Mouse (Mus musculus) cerebellum, postnatal 10 days (tissue): ENCODE measurements around the gene Galnt18.

Experiments used
- DNase-seq, 2 experiments: peaks; one replicate each; pipeline ENCODE4 v3.0.0; 2021; ENCODE audit warnings: mixed read lengths in 2 of 2

Gene Galnt18

DNA sequence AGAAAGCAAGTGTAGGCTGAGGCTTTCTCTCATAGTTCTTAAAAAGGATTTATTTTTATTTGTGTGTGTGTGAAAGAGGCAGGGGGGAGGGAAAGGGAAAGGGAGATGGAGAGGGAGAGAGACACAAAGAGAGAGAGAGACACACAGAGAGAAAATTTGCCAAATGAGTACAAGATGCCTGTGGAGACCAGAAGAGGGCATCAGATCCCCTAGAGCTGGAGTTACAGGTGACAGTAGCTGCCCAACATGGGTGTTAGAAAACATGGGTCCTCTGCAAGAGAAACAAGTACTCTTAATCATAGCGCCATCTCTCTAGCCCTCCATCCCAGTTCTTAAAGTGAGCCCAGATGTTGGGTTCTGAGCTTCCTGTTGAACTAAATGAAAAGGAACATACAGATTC, 228.8 kb downstream of the Galnt18 start:
- no peak for DNase-seq

DNA sequence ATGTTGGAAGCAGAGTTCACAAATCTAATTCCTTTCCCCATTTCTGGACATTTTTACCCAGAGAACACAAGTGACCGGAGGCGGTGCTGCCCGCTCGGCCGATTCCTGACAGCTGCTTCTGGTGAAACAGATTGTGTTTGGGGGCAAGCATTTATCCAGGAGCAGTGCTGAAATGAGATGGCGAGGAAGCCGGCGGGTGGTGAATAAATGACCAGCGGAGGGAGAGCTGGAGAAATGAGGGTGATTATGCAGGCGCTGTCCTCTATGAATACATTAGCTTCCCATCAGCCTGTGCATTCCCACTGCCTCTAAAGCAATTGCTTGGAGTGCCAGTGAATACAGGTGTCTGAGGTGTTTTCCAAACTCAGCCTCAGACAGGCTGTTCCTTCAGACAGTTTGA, 232.7 kb downstream of the Galnt18 start:
- DNase-seq = peak; percentile 45 to 62

DNA sequence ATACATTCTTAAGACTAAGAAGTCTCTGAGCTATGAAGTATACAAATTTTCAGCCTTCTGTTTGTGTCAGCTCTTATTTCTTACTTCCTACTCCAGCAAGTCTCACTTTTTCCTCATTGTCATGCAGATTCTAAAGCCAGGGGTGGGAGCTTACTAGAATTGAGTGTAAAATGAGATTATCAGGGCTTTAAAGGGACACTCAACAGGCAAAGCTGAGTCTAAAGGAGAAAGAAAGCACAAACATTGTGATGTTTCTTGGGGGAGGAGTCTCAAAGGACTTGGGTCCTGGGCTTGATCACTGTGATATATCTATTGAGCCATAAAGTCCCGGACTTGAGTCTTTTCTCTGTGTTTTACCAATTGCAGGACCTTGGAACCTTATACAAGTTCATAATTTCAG, 234.2 kb downstream of the Galnt18 start:
- no peak for DNase-seq

DNA sequence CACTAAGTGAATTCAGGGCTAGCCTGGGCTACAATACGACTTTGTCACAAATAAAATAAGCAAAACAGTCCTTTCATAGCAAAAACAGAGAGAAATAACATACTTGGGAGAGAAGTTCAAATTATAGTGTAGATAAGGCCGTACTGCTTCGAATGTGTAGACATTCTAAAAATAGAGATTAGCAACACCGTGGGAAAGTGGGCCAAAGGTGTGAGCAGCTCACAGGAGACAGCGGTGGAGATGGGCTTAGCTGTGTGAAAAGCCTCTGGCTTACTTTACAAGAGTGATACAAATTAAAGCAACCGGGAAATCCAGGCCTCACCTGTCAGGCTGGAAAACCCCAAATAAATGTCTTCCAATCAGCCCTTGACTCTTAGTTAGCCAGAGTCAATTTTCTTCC, 241.8 kb downstream of the Galnt18 start:
- no peak for DNase-seq

DNA sequence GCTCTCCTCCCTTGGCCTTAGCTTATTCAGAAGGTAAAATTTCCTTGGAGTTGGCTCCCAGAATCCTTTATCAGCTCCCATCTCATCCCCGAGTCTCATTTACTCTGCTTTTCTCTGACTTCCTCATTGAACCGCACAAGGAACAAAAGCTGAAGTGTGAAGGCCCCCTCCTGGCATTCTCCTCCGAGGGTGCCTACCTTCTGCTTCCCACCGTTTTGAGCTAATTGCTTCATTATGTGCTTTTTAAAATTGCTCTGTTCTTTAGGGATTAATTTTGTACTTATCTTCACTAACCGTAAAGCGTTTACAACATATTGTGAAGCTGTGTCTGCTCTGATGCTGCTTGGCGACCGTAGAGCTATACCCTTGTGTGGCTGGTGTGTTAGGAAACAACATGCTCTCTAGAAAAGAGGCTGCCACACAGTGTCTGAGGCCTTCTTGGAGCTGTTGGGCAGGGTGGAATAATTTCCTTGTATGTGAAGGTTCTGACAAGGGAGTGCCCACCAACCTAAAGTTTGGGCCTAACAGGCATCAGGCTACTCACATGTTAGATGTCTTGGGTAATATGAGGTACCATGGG, 244.9 kb downstream of the Galnt18 start:
- DNase-seq = no peak

DNA sequence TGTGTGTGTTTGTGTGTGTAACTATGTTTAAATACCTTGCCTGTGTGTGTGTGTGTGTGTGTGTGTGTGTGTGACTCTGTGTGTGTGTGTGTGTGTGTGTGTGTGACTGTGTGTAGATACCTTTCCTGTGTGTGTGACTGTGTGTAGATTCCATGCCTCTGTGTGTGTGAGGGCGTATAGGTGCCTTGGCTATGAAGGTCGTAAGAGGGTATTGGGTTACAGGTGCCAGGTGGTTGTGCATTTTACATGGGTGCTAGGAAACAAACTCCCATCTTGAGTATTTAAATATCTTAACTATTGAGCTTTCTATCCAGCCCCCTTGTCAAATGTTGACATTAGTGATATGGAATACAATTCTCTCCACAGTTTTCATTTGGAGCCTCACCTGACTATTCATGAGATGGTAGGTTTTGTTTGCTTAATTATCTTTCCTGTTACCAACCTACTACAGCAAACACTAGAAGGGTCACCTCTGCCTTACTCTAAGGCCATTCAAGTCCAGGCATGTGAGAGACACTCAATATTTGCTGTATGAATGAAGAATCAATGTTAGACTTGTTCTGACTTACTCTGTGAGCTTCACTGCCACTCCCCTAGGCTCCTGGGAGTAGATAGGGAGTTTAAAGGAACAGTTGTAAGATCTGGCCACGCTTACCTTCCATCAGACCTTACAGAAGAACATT, 250.7 kb downstream of the Galnt18 start:
- DNase-seq = no peak

DNA sequence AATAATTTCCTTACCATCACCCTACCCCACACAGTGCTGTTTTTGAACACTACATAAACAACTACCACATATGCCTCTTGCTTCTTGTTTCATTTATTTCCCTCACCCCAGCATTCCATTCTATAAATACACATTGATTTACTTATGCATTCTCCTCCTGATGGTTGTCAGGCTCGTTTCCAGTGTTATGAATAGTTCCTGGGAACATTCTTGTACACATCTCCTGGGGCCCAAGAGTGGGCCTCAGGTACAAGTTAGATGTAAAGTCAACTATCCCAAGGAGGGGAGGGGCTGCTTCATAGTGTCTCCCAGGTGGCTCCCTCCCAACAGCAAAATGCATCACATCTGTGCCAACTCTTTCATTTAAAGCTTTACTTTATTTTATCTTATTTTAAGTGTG, 251.3 kb downstream of the Galnt18 start:
- DNase-seq = no peak

DNA sequence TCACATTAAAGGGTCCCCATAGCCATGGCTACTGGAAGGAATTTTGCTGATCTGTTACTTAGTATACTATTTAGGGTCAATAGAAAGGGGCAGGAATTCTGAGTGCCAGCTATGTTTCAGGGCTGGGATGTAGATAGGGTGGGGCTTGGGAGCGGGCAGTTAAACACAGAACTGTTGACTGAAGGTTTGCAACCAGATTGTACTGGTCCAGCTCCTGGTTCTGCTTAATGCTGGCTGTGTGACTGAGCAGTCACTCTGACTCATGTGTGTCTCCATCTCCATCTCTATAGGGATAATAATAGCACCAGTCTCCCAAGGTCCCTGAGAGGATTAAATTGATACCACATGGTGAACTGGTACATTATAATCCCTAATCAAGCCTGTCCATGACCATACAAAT, 258.9 kb downstream of the Galnt18 start:
- no peak for DNase-seq

DNA sequence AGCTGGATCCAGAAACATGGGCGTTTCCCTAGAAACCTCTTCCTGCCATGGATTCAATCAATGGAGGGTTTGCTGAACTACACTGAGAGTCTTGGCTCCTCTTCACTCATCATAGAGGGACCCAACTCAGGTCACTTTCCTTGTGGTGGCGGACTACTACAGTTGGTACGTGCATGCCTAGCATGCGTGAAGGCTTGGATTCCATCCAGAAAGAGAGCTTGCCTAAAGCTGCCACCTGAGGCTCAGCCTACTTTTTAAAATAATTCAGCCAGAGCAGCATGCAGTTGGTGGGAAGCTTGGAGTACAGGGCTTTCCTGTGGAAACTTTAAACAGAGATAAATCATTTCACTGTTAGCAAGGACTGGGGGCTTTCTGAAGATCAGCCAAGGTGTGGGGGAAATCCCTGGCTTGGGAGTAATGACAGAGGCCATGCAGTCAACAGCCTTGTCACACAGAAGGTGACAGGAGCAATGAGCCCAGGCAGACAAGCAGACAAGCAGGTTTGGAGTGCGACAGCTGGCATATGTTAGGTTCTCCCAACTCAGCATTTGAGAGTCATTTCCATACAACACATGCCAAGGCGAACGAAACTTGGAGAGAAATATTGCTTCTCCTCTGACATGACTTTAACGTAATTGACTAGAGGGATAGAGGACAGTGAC, 261.1 kb downstream of the Galnt18 start:
- peak; percentile 55 to 63 for DNase-seq

DNA sequence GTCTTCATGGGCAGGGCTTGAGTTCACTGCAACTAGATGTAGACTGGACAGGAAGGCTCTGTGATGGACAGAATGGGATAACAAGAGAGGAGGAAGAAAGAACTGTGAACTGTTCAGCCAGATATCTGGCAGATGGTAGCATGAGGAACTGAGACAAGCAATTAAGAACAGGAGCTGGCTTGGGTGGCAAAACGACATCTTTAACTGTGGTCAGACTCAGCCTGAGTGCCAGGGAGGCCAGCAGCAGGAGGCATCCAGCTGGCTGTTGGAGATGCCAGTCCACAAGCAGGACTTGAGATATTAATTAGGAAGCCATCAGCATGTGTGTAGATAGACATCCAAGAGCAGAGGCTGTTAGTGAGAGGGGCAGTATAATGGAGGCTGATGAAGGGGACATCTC, 262.9 kb downstream of the Galnt18 start:
- DNase-seq = peak; percentile 74 to 84

DNA sequence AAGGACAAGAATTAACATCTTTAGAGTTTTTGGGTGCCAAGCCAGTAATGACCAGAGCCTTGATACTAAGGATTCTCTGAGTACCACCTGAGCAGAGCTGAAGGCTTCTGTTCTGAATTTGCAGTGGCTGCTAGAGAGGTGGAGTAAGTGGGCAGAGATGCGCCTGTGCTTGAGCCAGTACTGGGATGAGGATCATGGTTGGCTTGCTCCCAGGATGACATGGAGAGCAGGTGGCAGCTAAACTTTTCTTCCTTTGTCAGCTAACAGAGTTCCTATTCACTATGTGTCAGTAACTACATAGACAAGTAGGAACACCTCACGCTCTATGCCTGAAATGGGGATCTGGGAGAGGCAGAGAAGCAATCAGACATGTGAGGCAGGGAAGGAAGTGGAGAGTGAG, 264.3 kb downstream of the Galnt18 start:
- peak; percentile 36 to 59 for DNase-seq

DNA sequence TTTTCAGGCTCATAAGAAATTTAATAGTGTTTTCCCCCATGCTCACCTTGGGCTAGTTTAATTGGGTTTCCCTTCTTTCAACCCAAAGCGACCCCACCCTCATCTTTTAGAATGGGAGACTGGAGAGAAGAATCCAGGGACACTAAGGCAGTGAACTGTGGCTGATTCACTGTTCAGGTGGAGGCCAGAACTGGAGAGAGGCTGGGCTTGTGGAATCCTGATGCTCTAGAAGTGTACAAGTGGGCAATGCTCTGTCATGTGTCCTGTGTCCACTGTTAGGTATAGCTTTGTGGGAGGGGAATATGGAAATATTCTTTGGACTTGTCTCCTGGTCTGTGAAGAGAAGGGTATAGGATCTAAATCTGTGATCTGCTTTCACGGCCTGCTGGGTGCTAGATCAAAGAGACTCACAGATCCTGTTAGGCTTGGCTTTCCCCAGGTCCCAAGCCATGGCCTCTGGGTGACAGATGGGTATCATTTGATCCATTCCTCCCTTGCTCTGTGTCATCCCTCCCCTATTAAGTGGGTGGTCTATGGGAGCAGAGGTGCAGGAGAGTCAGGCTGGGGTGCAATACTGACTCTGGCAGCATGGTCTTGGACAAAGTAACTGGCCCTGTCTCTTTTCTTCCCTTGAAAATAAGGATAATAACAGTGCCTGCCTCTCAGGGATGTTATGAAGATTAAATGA, 270.5 kb downstream of the Galnt18 start:
- DNase-seq = no peak

DNA sequence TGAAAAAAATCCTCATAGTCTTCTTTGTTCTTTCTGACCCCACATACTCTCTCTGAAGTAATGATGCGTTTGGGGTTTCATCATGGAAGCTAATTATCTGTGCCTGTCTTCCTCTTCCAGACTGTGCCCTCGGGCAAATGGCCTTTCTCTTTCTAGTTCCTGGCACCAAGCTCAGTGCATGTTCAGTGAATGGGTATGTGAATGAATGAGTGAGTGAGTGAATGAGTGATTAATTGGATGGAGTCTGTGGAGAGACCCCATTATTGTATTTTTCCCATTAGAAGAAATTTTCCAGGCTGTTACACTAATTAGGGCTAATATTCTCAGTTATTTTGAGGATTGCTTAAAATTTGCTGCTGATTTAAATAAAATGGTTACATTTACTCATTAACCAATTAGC, 279.2 kb downstream of the Galnt18 start:
- DNase-seq = no peak

DNA sequence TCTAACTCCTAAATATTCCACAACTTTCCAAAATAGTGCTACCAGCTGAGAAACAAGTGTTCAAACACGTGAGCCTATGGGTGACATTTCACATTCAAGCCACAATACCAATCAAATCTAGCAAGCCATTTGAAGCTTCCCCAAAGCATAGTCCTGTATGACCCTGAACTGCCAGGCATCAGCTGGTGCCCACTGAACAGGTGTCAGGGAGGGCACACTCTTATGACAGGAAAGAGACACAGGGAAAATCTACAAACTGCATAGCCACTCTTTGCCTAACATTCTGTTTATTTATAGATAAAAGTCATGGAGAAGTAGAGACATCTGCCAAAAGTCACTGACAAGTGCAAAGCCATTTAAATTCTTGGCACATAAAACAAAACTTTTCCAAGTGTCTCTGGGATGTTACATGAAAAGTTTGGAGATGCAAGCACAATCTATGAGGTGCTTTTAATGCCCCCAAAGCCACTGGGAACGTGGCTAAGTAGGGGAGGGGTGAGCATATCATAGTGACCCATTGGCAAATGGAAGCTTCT, 280.5 kb downstream of the Galnt18 start:
- no peak for DNase-seq

DNA sequence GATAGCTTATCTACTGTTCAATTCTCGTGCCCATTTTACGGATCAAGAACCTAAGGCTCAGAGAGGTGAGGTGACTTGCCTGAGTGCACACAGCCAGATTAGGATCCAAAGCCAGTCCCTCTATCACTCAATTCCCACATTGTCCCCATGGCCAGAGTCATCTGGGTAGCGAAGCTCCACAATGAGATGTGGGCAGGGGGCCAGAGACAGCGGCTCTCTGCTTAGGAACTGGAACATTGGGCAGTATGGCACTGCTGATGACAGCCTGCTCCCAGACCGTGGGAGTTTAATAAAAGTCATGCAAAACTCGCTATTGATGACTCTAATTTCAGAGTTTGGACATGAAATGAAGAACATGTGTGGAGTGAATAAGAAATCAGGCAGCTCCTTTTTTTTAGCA, 282.6 kb downstream of the Galnt18 start:
- DNase-seq = peak; percentile 73 to 77

DNA sequence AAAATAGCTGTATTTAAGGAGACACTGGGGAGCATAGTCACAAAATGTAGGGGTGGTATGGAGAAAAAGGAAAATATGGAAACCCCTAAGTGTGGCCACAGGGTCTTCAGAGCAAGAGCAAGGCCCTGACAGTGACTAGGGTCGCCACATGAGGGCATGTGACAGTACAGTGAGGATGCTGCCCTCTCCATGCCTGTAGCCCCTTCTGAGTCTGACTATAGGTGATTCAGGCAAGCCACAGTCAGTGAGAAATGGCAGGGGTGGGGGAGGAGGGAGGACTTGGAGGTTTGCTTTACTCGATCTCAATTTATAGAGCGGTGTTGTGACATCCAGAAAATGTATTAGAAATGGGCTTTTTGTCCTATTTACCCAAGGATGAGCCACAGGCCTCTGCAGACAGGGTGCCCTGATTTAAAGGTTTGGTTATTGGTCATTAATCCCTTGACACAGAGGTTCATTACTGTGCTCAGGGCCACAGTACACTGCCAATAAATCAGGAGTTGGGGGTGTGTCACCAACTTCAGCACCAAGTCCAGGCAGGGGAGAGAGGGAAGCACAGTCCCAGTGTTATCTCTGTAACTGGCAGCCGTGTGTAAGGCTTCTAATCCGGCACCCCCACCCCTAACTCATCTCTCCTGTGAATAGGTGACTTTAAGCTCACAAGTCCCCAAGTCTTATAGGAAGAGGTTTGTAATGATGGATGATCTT, 287.4 kb downstream of the Galnt18 start:
- DNase-seq = no peak

DNA sequence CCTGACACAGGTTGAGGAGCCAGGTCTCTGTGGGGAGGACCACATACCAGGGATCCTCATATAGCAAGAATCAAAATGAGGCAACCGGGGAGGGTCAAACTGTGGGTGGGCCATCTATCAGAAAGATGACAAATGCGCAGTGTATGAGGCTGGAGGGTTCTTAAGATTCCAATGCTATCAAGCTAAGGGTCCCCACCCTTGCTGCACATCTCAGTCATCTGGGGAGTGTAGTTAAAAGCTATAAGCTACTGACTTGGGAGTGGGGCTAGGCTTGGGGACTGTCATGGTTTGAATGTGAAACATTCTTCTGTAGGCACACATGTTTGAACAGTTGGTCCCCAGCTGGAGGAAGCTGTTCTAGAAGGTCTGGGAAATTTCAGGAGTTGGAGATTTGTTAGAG, 288.2 kb downstream of the Galnt18 start:
- DNase-seq = no peak

DNA sequence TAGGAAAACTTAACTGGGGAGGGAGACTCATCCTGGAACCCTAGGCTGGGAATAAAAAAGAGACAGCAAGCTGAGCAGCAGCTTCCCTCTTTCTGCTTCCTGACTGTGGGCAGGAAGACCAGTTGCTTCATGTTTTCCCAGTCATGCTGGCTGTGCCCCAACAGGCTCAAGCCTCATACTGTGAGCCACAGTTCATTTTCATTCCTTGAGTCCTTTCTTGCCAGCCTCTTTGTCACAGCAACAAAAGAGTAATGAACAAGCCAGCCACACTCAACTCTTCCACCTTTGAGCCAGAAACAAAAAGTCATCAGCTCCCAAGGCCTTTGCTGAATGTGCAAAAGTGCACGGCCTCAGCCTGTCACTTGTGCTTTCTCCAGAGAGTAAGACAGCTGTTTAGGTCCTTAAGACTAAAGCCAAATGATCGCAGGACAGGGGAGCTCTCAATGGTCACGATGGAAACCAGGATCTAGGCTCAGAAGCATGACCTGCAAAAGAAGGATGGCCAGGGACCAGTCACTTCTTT, 292.9 kb downstream of the Galnt18 start:
- peak; percentile 22 to 51 for DNase-seq

DNA sequence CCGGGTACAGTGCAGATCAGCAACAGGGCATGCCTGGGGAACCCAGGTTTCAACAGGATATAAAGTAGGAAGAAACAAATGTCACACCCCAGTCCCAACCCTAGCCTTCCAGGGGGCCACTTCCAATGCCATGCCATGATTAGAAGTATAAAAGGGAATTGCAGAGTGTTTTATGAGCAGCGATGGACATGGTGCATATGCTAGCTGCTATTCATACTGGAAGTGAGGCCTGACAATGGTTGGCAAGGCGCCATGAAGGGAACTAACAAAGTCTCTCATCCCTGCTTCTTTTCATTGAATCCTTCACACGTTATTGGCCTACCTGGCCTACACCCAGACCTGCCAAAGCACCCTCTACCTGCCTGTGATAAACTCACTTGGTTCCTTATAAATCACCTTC, 295.9 kb downstream of the Galnt18 start:
- DNase-seq = no peak

DNA sequence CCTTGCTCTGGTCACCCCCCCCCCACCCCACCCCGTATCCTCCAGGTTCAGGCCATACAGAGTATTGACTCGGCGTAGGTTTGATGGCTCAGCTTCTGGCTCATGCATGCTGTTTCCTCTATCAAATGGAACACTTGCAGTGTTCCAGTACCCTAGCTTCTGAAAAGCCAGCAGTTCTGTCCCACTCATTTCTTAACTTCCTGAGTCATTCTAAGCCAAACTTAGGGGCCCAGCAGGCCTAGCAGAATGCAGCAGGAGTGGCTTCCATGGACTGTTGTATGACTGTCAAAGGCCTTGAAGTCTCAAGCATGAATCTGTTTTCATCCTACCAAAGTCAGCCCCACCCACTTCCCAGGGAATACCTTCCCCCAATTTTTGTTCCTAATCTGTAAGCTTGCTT, 296.5 kb downstream of the Galnt18 start:
- no peak for DNase-seq

DNA sequence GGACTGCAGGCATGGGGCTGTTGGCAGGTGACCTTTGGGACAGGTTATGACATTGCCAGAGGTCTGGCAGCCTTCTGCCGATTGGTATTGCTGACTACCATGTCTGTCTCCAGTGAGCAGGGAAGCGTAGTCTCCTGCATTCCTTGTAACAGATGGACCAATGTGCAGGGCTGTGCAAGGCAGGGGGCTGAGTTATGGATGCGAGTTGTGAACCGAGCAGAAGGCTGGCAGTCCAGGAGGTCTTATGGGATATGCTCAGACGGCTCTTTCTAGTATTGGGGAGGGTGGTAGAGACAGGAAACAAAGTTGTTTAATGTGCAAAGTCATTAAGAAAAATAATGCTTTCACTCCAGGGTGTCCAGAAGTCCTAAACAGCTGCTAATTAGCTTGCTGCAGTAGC, 312.1 kb downstream of the Galnt18 start:
- DNase-seq = peak; percentile 36 to 53

DNA sequence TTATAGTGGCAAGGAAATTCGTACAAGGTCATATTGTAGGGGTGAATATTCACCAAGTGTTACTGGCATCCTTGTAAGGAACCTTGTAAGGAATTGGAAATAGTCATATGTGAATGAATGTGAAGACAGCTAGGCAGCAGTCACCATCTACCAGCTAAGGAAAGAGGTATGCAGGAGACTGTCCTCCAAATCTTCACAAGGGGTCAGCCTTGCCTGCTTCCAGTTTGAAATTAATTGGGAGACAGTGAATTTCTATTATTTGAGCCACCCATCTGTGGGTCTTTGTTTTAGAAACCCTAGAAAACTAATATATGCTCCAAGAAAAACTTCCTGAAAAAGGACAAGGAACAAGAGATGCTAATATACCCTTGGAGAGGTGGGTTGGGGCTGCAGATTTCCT, 313.1 kb downstream of the Galnt18 start:
- no peak for DNase-seq

DNA sequence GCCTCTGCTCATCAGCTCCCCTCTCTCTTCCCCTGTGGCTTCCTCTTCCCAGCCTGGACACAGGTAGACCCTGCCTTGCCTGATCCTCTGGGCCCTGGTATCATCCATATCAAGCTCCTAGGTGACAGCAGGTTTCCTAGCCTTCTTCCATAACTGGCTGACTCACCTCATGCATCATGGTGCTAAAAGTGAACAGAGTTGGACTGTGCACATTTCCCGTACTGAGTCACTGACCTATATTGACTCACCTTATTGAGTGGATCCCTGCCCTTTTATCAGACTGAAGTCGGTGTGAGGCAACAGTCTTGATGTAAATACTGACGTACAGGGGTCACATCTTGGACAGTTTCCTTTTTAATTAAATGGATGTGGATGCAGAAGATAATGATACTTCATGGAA, 313.7 kb downstream of the Galnt18 start:
- no peak for DNase-seq
